Mouse (Mus musculus) heart, adult 9 months (tissue): Measurements from ENCODE around the gene Omt2a.
"Not testable (repeated sequence)": the region's sequence is repeated elsewhere in the genome, so short reads cannot be mapped to it uniquely, and the experiment has no call there.

Source experiments
- DNase-seq, 2 experiments: peaks; one replicate each; pipeline ENCODE4 v3.0.0; 2022; ENCODE audit warnings: low spot score in 2 of 2

Gene Omt2a

DNA sequence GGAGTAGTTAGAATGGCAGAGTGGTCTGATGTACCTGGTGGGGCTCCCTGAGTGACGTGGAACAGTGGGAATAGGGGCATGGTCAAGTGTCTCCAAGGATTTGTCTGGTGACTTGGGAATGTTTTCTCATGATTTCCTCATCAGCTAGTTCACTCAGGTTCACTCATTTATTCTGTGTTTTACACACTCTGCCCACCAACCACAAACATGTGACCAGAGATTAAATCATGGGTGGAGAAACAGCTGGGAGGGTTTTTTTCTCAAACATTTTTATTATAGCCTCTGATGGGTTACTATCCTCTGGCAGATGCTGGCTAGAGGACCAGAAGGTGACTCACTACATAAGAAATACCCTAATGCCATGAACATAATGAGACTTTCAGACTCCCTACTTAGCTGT is 16.4 kb downstream of the Omt2a start:
- DNase-seq, result no peak

DNA sequence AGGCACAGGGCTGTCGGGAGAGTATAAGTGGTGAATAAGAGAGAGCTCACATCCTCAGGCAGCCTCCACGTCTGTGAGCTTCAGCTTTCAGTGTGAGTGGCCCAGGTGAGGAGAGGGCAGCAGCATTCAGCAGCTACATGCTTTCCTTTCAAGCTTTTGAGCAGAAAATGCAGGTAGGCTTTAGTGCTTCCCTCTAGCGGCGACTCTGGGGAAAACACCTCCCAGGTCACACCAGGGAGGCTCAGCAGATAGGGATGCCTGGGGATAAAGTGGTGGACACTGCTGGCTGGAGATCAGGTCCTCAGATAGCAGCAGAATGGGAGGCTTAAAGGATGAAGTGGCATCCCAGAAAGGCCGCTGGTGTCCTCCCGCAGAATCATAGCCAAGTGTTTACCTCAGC is 18.5 kb downstream of the Omt2a start:
- DNase-seq, result peak in 1 of 2 experiments; percentile 3

DNA sequence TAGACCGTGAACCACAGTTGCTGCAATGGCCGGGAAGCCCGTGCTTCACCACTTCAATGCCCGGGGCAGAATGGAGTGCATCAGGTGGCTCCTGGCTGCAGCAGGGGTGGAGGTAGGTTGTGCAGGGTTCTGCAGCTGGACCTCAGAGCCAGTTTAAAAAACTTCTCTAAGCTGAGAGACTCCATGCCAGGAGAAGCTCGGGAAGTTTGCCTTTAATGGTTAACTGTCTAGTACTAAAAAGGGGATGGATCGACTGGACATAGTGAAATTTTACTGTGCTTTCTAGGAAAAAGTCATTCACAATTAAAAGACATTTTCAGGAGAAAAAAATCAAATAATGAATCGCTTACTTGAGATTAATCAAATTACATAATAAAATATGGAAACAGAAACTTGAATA is 19.8 kb downstream of the Omt2a start:
- DNase-seq, result not testable (repeated sequence)

DNA sequence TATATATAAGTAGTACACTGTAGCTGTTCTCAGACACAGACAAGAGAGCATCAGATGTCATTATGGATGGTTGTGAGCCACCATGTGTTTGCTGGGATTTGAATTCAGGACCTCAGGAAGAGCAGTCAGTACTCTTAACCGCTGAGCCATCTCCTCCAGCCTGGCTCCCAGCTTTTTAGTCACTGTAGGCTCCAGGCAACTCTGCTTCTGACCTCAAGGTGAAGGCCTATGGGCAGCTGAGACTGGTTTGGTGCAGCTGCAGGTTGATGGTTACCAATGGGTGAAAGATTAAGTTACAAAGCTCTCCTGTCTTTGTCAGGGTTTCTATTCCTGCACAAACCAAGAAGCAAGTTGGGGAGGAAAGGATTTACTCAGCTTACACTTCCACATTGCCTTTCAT is 20.9 kb downstream of the Omt2a start:
- DNase-seq, result not testable (repeated sequence)

DNA sequence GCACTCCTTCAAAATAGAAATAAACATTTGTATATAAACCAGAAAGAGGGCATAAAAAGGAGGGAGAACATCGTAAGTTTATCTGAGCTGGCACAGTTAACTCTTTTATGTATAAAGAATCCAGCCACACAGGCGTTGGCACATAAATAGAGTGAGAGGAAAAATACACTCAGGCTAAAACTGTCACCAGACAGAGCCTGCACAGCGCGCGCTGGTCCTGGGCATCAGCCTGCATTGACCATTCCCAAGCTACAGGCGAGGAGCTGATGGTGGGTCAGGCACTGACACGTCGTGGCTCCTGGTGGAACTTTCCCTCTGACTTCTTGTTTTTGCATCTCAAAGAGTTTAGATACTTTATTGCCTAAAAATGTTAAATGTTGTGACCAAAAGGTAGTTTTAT is 22.1 kb downstream of the Omt2a start:
- not testable (repeated sequence) for DNase-seq

DNA sequence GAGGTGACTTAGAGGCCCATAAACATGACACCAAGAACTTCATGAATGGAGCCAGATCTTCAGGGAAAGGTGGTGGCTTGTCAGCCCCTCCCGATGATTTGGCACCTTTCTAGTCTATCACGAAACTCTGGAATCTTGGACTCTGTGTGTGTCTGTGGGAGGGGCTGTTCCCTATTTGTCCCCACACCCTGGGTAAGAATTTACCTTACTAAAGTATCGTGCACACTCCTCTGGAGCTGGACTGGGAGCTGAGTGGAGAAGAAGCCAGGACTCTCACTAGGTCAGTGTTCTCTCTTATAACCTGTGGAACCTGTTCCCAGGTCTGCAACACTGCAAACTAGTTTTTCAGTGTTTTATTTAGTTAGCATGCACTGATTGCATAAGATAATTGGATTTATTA is 24.9 kb downstream of the Omt2a start, which contains the start of gene Gm10639:
Gene Gm10639, plus strand, starts transcription at position 201 of the 400 bp plus-strand sequence.
- not testable (repeated sequence) for DNase-seq

DNA sequence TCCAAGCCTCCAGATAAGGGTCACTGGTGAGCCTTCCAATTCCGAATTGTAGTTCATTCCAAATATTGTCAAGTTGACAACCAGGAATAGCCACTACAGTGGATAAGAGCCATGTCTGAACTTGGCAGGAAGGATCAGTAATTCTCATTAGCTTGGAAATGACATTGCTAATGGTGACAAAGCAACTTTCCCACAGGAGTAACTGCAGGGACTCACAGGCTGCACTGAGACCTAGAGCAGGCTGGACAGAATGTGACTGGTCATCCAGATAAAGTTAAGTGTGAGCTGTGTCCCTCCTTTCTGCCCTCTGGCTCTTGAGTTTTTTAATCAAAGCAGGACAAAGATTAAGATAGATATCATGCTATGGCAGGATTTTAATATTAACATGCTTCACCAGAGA is 25.5 kb downstream of the Omt2a start:
- DNase-seq, result not testable (repeated sequence)

DNA sequence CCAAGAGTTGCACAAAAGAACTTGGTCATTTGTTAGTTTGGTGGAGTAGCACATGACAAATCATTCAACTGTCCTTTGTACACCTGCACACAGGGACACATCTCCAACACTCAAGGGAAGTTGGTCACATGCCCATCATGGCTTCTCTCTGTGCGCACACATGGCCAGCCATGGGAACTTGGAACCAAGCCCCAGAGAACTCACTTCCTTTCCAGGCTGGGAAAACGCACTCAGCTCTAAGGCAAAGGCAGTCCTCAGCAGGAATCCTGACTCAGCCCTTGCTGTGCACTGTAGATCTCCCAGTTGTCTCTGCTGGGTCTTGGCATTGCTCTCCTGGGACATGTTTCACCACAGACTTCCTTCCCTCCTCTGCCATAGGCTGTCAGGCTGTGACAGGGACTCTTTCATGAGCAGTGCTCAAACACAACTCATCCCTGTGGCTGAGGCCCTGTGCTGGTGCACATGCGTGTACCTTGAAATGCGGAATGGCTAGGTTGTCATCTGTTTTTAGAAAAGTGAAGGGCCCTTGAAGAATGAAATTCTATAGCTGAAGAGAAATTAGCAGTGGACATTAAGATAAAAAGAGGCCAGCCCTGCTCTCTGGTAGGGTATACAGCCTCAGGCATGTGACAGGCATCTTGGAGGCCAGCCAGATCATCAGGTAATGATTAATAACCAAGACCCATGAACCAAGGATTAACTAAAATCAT is 32.4 kb downstream of the Omt2a start:
- DNase-seq, result not testable (repeated sequence)

DNA sequence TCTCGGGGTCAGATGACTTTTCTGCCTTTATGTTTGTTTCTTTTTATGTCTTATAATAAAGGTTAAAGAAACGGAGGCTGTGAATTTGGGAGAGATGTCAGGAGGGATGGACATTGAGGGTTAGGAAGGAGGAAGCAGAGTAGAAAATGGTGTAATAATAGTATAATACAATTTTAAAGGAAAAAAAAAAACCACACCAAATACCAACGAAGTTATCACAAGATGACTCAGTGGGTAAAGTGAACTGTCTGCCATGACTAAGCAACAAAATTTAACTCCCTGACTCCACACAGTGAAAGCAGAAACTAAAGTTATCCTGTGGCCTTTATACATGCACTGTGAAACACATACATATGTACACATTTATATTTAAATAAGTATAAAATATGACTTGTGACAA is 43.7 kb downstream of the Omt2a start:
- DNase-seq, result not testable (repeated sequence)
